Mouse (Mus musculus): ENCODE data around the gene Dapk1. TPM values are rescaled to one million over a fixed set of nuclear protein-coding genes. Genes with fewer than 3 reads are reported as not detected.

Gene Dapk1
- polyA plus RNA-seq, 1 experiment from 2014 or later, result 8.2 TPM

DNA sequence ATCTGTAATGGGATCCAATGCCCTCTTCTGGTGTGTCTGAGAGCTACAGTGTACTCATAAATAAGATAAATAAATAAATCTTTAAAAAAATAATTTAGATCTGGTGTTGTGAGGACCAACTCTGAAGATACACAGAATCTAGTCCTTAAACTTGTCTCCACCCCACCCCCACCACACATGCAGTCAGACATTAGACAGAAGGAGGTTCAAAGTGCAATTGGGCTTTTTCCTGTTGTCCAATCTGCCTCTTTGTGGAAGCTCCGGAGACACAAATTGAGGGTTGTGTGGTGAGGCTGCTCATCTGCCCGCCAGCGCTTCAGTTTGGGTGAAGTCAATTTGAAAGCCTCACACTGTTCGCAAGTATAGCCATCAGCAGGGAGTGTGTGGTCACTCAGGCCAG is 63.7 kb downstream of the Dapk1 start:
- no peaks in the 10 kb centered on the region for H3K36me3 ChIP-seq
- H3K27ac ChIP-seq (replicated peaks), result no peak overlapping the region
- peaks cover 9% of the 10 kb centered on the region for H3K4me1 ChIP-seq
- ATAC-seq (ENCODE audit: extremely low read depth, insufficient number of reproducible peaks, low FRiP score, low TSS enrichment), result no peak
- H3K4me2 ChIP-seq, result no peak overlapping the region
- H3K4me3 ChIP-seq, result no peak overlapping the region
- H3K9ac ChIP-seq, result no peak overlapping the region
- 82% methylated on average over 4 of the region's 4 CpGs for WGBS
- H3K9me3 ChIP-seq, result no peaks in the 10 kb centered on the region
- no peaks in the 10 kb centered on the region for H3K27me3 ChIP-seq (replicated peaks)

DNA sequence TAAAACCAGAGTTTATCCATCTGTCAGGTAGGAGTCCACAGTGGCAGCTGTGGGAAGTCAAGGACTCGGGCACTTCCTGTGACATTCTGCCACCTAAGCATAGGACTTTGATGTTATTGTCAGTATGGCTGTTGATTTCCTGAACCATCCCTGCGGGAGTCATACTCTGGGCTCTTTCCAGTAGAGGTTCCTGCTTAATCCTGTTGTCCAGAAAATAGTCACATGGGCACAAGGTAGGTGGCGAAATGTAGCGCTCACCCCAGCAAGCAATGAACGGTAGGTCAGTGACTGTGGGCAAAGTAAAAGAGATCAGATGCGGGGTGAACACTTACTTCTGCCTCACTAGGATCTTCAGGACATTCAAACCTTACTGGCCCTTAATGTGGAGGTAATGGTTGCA is 66.3 kb downstream of the Dapk1 start:
- Histone ChIP-seq H3K9me3 (no peaks in the 10 kb centered on the region), H3K4me2 (no peak overlapping the region), H3K36me3 (no peaks in the 10 kb centered on the region), H3K4me1 (peaks cover 31% of the 10 kb centered on the region), H3K9ac (no peak overlapping the region), H3K4me3 (no peak overlapping the region), H3K27me3 (replicated peaks) (no peaks in the 10 kb centered on the region), H3K27ac (replicated peaks) (no peak overlapping the region)
- ATAC-seq (ENCODE audit: extremely low read depth, insufficient number of reproducible peaks, low FRiP score, low TSS enrichment), result no peak
- WGBS, result 71% methylated on average over 6 of the region's 6 CpGs

- H3K4me1 ChIP-seq, result peaks cover 53% of the 10 kb centered on the region
Measured at GRCm38 (mm10) chr13:60670605-60671004, 68.9 kb downstream of the Dapk1 start.

DNA sequence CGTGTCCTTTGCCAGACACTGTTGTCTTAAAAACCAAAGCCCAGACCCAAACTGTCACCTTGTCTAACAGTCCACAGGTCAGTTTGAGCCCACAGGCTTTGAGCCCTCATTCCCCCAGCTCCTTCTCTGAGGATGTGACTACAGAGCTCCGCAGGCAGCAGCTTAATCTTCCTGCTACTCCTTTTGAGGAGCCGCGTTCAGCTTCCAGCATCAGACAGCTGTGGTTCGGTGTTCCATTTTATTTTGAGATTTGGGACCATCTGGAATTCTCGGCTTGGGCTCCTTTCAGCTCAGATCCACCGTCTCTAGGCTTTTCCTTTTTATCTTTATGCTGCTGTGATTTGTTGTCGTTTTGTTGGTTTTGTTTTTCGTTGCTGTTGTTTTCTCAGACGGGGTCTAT is 69.5 kb downstream of the Dapk1 start:
- peak overlapping the region; percentile 4; the same call in 1 of the 2 replicates for H3K9ac ChIP-seq
- peaks cover 55% of the 10 kb centered on the region for H3K4me1 ChIP-seq
- peak overlapping the region; percentile 55 for H3K27ac ChIP-seq (replicated peaks)
- H3K4me3 ChIP-seq, result no peak overlapping the region
- ATAC-seq (ENCODE audit: extremely low read depth, insufficient number of reproducible peaks, low FRiP score, low TSS enrichment), result no peak
- WGBS, result 54% methylated on average over 10 of the region's 10 CpGs
- no peak overlapping the region for H3K4me2 ChIP-seq
- no peaks in the 10 kb centered on the region for H3K9me3 ChIP-seq
- H3K27me3 ChIP-seq (replicated peaks), result no peaks in the 10 kb centered on the region
- no peaks in the 10 kb centered on the region for H3K36me3 ChIP-seq

More at GRCm38 (mm10) chr13:60670605-60671004, 68.9 kb downstream of the Dapk1 start:
- 29% methylated on average over 10 of the region's 10 CpGs for WGBS
- H3K4me2 ChIP-seq, result peak overlapping the region; percentile 29
- ATAC-seq (ENCODE audit: extremely low read depth, insufficient number of reproducible peaks, low FRiP score, low TSS enrichment), result no peak
- H3K36me3 ChIP-seq, result no peaks in the 10 kb centered on the region
- H3K9me3 ChIP-seq, result no peaks in the 10 kb centered on the region
- H3K27me3 ChIP-seq (replicated peaks), result no peaks in the 10 kb centered on the region
- H3K4me3 ChIP-seq, result no peak overlapping the region
- H3K27ac ChIP-seq (replicated peaks), result peak overlapping the region; percentile 55
- peak overlapping the region; percentile 4; the same call in 1 of the 2 replicates for H3K9ac ChIP-seq

GRCm38 (mm10) chr13:60672287-60672686 is 70.5 kb downstream of the Dapk1 start:
- H3K9me3 ChIP-seq, result no peaks in the 10 kb centered on the region
- no peak overlapping the region for H3K9ac ChIP-seq
- ATAC-seq (ENCODE audit: extremely low read depth, insufficient number of reproducible peaks, low FRiP score, low TSS enrichment), result no peak
- H3K36me3 ChIP-seq, result no peaks in the 10 kb centered on the region
- peaks cover 55% of the 10 kb centered on the region for H3K4me1 ChIP-seq
- 45% methylated on average over 8 of the region's 8 CpGs for WGBS
- 0 out of 2 replicates have a peak overlapping the region, but pooled peaks have one; percentile 20 for H3K27ac ChIP-seq (replicated peaks)
- no peak overlapping the region for H3K4me2 ChIP-seq
- H3K4me3 ChIP-seq, result no peak overlapping the region
- no peaks in the 10 kb centered on the region for H3K27me3 ChIP-seq (replicated peaks)

DNA sequence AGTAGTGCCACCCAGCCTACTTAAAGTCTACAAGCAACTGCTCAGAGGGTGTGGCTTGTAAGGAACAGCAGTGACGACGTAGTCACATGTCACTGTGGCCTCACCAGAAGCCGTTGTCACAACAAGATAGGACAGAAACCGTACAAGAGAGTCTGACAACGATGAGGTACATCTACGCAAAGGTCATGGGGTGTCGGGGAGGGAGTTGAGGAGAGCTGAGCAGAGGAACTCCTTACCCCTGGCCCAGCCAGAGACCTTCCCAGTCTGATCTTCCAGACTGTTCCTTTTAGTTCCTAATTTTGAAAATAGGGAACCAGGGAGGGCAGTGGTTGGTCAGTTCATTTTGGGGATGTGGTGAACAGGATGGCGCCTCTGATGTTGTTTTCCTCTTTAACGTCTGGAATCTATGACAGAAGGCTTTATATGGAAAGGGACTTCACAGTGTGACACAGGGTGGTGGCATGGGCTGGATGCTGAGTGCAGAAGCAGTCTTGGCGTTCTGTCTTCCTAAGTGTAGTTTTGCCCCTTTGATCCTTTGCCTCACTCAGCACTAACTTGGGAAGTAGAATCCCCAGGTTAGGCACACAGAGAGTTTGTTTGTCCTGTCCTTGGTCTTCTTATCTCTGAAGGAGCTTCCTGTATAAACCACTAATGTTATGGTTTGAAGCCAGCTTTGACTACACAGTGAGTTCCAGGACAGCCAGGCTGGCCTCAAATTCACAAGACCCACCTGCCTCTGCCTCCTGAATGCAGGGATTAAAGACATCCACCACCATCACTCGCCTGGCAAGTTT is 71.3 kb downstream of the Dapk1 start:
- H3K27me3 ChIP-seq (replicated peaks), result no peaks in the 10 kb centered on the region
- no peak overlapping the region for H3K4me3 ChIP-seq
- H3K9ac ChIP-seq, result no peak overlapping the region
- H3K4me2 ChIP-seq, result no peak overlapping the region
- H3K27ac ChIP-seq (replicated peaks), result no peak overlapping the region
- WGBS, result 53% methylated on average over 11 of the region's 11 CpGs
- peaks cover 55% of the 10 kb centered on the region for H3K4me1 ChIP-seq
- ATAC-seq (ENCODE audit: extremely low read depth, insufficient number of reproducible peaks, low FRiP score, low TSS enrichment), result no peak
- H3K36me3 ChIP-seq, result no peaks in the 10 kb centered on the region
- no peaks in the 10 kb centered on the region for H3K9me3 ChIP-seq

DNA sequence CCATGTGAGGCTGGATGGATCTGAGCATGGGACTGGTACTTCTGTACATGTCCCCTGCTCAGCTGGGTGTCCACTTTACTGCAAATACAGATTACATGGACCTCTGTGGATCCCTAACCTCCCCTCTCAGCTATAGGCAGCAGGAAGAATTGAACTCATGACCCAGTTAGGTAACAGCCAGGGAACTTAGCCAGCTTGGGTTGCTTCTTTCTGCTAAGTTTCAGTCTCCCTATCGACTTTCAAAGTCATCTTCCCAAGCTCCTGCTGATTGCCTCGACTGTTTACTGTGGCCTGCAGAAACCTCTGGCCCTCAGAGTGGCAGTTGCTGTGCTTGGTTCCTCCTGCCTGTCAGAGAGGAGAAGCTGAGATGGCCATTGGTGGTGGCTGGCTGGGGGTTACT is 72.6 kb downstream of the Dapk1 start:
- Histone ChIP-seq H3K4me1 (peaks cover 55% of the 10 kb centered on the region), H3K9ac (no peak overlapping the region), H3K27me3 (replicated peaks) (no peaks in the 10 kb centered on the region)

GRCm38 (mm10) chr13:60674911-60675310 is 73.2 kb downstream of the Dapk1 start:
- Histone ChIP-seq H3K9ac (no peak overlapping the region), H3K36me3 (no peaks in the 10 kb centered on the region), H3K27ac (replicated peaks) (peak overlapping the region; percentile 21; the same call in 1 of the 2 replicates), H3K27me3 (replicated peaks) (no peaks in the 10 kb centered on the region), H3K9me3 (no peaks in the 10 kb centered on the region), H3K4me2 (peak overlapping the region; percentile 24), H3K4me3 (no peak overlapping the region), H3K4me1 (peaks cover 55% of the 10 kb centered on the region)
- ATAC-seq (ENCODE audit: extremely low read depth, insufficient number of reproducible peaks, low FRiP score, low TSS enrichment), result no peak
- 36% methylated on average over 9 of the region's 9 CpGs for WGBS

More for the DNA sequence above, 72.6 kb downstream of the Dapk1 start:
- H3K4me3 ChIP-seq, result no peak overlapping the region
- no peak overlapping the region for H3K4me2 ChIP-seq
- no peak overlapping the region for H3K27ac ChIP-seq (replicated peaks)
- H3K36me3 ChIP-seq, result no peaks in the 10 kb centered on the region
- ATAC-seq (ENCODE audit: extremely low read depth, insufficient number of reproducible peaks, low FRiP score, low TSS enrichment), result no peak
- no peaks in the 10 kb centered on the region for H3K9me3 ChIP-seq
- 5% methylated on average over 2 of the region's 2 CpGs for WGBS

- Histone ChIP-seq H3K4me3 (no peak overlapping the region), H3K4me1 (peaks cover 50% of the 10 kb centered on the region), H3K27ac (replicated peaks) (peak overlapping the region; percentile 21; the same call in 1 of the 2 replicates), H3K9me3 (no peaks in the 10 kb centered on the region), H3K9ac (no peak overlapping the region), H3K36me3 (no peaks in the 10 kb centered on the region), H3K27me3 (replicated peaks) (no peaks in the 10 kb centered on the region), H3K4me2 (no peak overlapping the region)
- ATAC-seq (ENCODE audit: extremely low read depth, insufficient number of reproducible peaks, low FRiP score, low TSS enrichment), result no peak
- 22% methylated on average over 4 of the region's 4 CpGs for WGBS
Measured at GRCm38 (mm10) chr13:60675416-60675815, 73.7 kb downstream of the Dapk1 start.

GRCm38 (mm10) chr13:60678912-60679311 is 77.2 kb downstream of the Dapk1 start:
- 64% methylated on average over 6 of the region's 6 CpGs for WGBS
- H3K4me3 ChIP-seq, result no peak overlapping the region
- H3K4me2 ChIP-seq, result no peak overlapping the region
- no peaks in the 10 kb centered on the region for H3K36me3 ChIP-seq
- peaks cover 24% of the 10 kb centered on the region for H3K4me1 ChIP-seq
- H3K27me3 ChIP-seq (replicated peaks), result no peaks in the 10 kb centered on the region
- ATAC-seq (ENCODE audit: extremely low read depth, insufficient number of reproducible peaks, low FRiP score, low TSS enrichment), result no peak
- no peak overlapping the region for H3K9ac ChIP-seq
- H3K27ac ChIP-seq (replicated peaks), result no peak overlapping the region
- no peaks in the 10 kb centered on the region for H3K9me3 ChIP-seq

- Histone ChIP-seq H3K9ac (no peak overlapping the region), H3K4me3 (no peak overlapping the region), H3K9me3 (no peaks in the 10 kb centered on the region), H3K27ac (replicated peaks) (0 out of 2 replicates have a peak overlapping the region, but pooled peaks have one; percentile 48), H3K27me3 (replicated peaks) (no peaks in the 10 kb centered on the region), H3K4me2 (no peak overlapping the region), H3K36me3 (no peaks in the 10 kb centered on the region), H3K4me1 (peaks cover 43% of the 10 kb centered on the region)
- no peak for ATAC-seq (ENCODE audit: extremely low read depth, insufficient number of reproducible peaks, low FRiP score, low TSS enrichment)
- 73% methylated on average over 15 of the region's 15 CpGs for WGBS
Measured at GRCm38 (mm10) chr13:60682714-60683695, 81.3 kb downstream of the Dapk1 start.

Measured in heart, embryonic 13.5 days (tissue).